Mouse (Mus musculus): ENCODE results near the gene Elmo3. TPM values are rescaled to one million over a fixed set of nuclear protein-coding genes. Genes with fewer than 3 reads are reported as not detected.

The Elmo3 gene
- 12.2 TPM for polyA plus RNA-seq (2017; shearing (Covaris generic))

GRCm38 (mm10) chr8:105305211-105306145, at the start of gene Elmo3:
TSS of gene Elmo3 (plus strand) at chr8:105305601.

DNA sequence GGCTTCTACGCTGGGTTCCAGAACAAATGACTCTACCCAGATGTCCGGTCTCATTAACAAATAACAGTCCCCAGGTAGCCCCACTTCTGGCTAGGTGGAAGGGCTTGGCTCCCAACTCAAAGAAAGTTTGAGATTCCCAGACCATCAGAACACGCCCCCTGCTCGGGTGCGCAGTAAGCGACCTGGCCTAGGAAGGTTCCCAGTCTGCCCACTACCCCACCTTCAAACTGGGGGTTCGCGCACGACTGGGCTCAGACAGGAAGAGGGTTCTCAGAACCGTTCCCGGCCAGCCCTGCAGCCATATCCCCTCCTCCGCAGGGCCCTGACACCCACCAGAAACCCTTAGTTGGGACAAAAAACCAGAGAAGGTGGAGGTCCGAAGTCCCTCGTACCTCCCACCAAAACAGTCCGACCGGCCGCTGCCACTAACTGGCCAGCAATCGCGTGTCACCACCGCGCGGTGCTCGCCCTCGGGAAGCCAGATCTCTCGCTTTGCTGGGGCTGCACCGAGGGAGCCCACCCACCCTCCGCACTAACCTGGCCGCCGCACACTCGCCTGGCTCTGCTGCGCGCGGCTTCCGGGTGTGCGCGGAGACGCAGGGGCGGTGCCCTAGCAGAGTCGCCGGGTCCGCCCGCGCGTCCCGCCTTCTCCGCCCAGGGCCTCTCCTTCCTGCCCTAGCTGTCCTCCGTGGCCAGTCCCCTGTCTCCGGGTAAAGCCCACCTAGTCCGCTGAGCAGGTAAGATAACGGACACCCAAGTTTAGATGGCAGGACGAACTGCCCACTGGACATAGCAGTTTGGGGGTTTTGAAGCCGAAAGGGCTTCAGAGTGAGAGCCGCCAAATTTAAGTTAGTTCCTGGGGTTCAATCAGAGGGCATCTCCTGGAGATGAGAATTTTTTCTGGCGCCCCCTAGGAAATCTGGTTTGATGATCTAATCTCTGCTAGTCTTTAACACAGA, 41.1 kb upstream of the Elmo3 start, which contains the start of the genes Tradd and Fbxl8:
TSS of gene Tradd (minus strand) at position 586 of the 959 bp plus-strand sequence.
TSS of gene Fbxl8 (plus strand) at position 625 of the 959 bp plus-strand sequence.

DNA sequence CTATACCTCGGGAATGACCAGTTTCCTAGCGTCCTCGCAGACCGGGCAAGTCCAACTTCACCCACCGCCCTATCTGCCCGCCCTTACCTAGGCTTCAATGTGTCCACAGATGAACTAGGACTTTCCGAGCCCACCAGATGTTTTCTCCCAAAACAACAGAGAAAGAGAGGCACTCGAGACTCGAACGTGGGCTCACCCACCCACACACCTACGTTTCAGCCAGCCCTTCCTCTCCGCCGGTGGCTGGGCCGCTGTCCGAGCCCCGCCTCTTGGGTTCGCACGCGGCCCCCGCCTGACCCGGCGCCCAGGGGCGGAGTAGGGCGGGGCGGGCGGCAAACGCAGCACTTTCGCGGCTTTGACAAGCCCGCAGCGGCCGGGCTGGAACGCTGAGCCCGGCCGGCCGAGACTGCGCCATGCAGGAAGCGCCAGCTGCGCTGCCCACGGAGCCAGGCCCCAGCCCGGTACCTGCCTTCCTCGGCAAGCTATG, 35.9 kb upstream of the Elmo3 start, which contains the start of gene Hsf4:
TSS of gene Hsf4 (plus strand) at position 341 of the 487 bp plus-strand sequence.

DNA sequence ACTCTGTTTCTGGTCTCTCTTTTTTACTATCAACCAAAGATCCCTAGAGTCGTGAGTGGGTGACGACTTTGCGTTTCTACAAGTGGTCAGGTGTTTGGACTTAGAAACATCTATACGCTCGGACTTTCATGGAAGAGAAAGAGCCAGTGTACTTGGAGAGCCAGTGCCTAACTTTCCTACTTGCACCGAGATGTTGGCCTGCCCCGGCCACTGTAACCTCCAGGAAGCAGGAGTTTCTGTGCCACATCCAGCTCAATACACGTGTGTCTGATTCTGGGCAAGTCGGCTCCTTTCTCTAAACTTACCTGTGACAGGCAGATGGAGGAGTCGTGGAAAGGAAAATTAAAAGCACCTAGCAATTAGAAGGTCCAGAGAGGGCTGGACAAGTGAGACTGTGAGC, 29.6 kb upstream of the Elmo3 start, which contains the start of gene Nol3:
TSS of gene Nol3 (plus strand) at position 301 of the 400 bp plus-strand sequence.

DNA sequence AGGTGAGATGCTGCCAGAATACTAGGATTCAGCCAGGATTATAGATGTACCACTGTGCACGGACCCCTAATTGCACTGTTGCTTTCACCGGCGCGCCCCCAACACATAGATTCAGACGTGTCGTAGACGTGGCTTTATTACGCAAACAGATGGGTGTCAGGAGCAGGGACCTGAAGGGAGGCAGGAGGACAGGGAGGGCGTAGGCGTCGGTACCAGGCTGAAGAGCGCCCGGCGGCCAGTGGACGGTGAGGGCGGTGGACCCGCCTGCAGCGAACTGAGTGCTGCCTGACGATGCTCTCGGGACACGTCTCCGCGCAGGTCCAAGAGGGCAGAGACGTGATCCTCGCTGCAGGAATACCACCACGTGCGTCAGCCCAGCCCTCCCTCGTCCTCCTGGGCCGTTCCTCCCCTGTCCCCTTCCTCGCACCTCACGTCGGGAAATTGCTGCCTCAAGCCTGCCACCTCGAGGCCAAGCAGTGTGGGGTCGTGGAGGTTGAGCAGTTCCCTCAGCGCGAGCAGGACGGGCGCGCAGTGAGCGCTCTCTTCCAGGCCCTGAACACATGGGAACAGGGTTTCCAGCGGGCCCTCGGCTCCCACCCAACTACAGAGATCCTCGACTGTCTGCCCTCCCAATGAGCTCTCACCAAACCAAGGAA, 15.5 kb upstream of the Elmo3 start, which contains the start of gene 4931428F04Rik:
TSS of gene 4931428F04Rik (minus strand) at position 60 of the 656 bp plus-strand sequence.

DNA sequence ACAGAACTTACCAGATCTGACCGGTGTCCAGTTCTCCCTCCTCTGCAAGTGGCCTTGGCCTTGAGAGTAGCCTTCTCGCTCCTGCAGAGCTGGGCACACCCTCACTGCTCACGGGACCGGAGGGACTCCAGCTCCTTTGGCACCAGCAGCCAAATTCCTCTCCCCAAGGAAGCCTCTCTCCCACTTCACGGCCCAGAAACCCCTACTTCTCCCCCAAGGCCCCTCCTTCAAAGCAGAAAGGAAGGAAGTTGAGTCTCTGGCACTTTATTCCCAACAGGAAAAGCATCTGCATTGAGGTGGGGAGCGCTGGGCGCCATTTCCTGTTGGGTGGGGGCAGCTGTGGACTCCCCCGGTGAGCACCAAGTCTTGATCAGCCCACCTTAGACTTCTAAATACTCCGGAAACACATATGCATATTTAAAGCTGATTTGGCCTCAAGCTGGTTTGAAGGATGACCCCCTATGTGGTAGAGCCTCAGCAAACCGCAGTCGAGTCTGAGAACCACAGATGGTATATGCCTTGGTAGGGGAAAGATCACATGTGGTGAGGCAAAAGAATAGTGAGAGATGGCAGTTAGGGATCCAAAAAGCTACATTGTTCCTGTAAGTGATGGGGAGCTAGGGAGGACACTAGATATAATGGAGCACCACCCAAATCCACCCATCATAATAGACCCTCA, 9.4 kb upstream of the Elmo3 start, which contains the start of gene Exoc3l:
TSS of gene Exoc3l (minus strand) at position 207 of the 679 bp plus-strand sequence.

DNA sequence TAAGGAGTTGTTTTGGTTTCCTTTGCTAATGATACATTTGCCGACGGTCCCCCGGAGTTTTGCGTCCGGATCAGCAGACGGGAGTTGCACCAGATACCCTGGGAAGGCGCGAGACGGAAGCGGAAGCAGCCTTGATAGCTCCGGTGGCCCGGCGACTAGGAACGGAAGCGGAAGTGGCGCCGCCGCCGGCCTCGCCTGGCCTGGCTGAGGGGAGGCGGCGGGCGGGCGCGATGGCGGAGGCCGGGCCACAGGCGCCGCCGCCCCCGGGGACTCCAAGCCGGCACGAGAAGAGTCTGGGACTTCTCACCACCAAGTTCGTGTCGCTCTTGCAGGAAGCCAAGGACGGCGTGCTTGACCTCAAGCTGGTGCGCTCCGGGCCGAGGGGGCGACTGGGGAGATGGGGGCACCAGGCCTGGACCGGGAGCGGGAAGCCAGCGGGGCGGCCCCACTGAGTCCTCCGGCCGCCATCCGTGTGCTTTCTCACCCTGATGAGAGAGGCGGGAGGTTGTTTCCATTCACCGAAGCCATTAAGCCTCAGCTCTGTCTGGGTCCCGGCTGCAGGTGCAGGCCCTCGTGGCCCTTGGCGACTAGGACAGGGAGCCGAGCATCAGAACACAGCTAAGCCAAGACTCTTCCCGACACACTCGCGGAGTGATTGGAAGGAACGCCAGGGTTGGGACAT, 7.7 kb upstream of the Elmo3 start, which contains the start of gene E2f4:
TSS of gene E2f4 (plus strand) at position 153 of the 682 bp plus-strand sequence.

GRCm38 (mm10) chr8:105326141-105326672, 20.8 kb downstream of the Elmo3 start, which contains the start of the genes Lrrc29 and Tmem208:
TSS of gene Lrrc29 (minus strand) at chr8:105326278.
TSS of gene Tmem208 (plus strand) at chr8:105326354.

DNA sequence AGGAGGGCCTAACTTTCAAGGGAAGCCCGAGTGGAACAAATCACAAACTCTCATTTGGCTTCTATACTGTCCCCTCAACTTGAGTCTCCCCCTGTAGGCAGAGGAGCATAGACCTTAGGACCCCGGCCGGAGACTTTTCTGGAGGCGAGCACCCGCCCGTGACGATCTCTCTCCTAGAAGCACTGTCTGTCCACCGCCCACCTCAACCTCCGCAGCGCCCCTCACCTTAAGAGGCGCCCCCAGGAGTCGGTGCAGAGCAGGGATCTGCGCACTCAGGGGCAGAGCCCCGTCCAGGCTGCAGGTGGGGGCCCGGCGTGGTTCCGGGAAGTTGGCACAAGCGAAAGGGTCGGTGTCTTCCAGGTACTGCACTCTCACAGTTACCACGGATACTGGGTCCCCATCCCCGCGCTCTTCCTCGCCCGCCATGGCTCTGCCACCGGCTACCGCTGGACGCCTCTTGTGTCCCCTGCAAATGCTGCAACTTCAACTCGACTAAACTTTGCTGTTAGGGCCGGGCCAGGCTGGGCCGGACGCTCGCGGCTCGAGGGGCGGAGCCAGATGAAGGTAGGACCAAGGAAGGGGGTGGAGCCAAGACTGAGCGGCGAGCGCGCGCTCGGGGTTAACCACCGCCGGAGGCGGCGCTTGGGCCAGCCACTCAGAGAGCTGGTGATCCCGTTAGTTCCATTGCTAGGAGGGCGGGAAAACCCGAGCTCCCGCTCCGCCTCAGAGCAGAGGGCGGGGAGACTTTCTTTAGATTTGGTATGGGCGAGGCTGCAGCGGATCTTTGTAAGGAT, 42.2 kb downstream of the Elmo3 start, which contains the start of gene Fhod1:
TSS of gene Fhod1 (minus strand) at position 526 of the 794 bp plus-strand sequence.

GRCm38 (mm10) chr8:105348450-105349095, 43.2 kb downstream of the Elmo3 start, which contains the start of gene Slc9a5:
TSS of gene Slc9a5 (plus strand) at chr8:105348843.

Other genes starting within 250 kb of the Elmo3 start
- gene Ces3b, start 221.8 kb upstream of the Elmo3 start, polyA plus RNA-seq (2017; shearing (Covaris generic)) = not detected
- gene Ces4a, start 173.8 kb upstream of the Elmo3 start, polyA plus RNA-seq (2017; shearing (Covaris generic)) = not detected
- gene Cbfb, start 134.9 kb upstream of the Elmo3 start, polyA plus RNA-seq (2017; shearing (Covaris generic)) = 31.8 TPM
- 36.3 TPM for gene D230025D16Rik, start 80.5 kb upstream of the Elmo3 start, polyA plus RNA-seq (2017; shearing (Covaris generic))
- 1.9 TPM for gene B3gnt9, start 50.4 kb upstream of the Elmo3 start, polyA plus RNA-seq (2017; shearing (Covaris generic))
- 60.2 TPM for gene Tradd, start 41.0 kb upstream of the Elmo3 start, polyA plus RNA-seq (2017; shearing (Covaris generic))
- gene Fbxl8, start 41.0 kb upstream of the Elmo3 start, polyA plus RNA-seq (2017; shearing (Covaris generic)) = 27.8 TPM
- 0.38 TPM for gene Hsf4, start 35.8 kb upstream of the Elmo3 start, polyA plus RNA-seq (2017; shearing (Covaris generic))
- gene Nol3, start 29.5 kb upstream of the Elmo3 start, polyA plus RNA-seq (2017; shearing (Covaris generic)) = not detected
- gene 4931428F04Rik, start 15.7 kb upstream of the Elmo3 start, polyA plus RNA-seq (2017; shearing (Covaris generic)) = 1.8 TPM
- gene Exoc3l, start 9.5 kb upstream of the Elmo3 start, polyA plus RNA-seq (2017; shearing (Covaris generic)) = 2.5 TPM
- 92.2 TPM for gene E2f4, start 7.9 kb upstream of the Elmo3 start, polyA plus RNA-seq (2017; shearing (Covaris generic))
- 3.6 TPM for gene Lrrc29, start 20.7 kb downstream of the Elmo3 start, polyA plus RNA-seq (2017; shearing (Covaris generic))
- 134 TPM for gene Tmem208, start 20.8 kb downstream of the Elmo3 start, polyA plus RNA-seq (2017; shearing (Covaris generic))
- gene Fhod1, start 42.4 kb downstream of the Elmo3 start, polyA plus RNA-seq (2017; shearing (Covaris generic)) = 1.3 TPM
- 0.56 TPM for gene Slc9a5, start 43.2 kb downstream of the Elmo3 start, polyA plus RNA-seq (2017; shearing (Covaris generic))
- gene Plekhg4, start 67.7 kb downstream of the Elmo3 start, polyA plus RNA-seq (2017; shearing (Covaris generic)) = not detected
- gene Kctd19, start 107.9 kb downstream of the Elmo3 start, polyA plus RNA-seq (2017; shearing (Covaris generic)) = not detected
- not detected for gene Lrrc36, start 108.0 kb downstream of the Elmo3 start, polyA plus RNA-seq (2017; shearing (Covaris generic))
- 0.76 TPM for gene Tppp3, start 165.9 kb downstream of the Elmo3 start, polyA plus RNA-seq (2017; shearing (Covaris generic))
- gene Zdhhc1, start 191.3 kb downstream of the Elmo3 start, polyA plus RNA-seq (2017; shearing (Covaris generic)) = 3.5 TPM
- gene Hsd11b2, start 213.2 kb downstream of the Elmo3 start, polyA plus RNA-seq (2017; shearing (Covaris generic)) = not detected